Mouse (Mus musculus): ENCODE measurements around the gene Hyal2.

DNA sequence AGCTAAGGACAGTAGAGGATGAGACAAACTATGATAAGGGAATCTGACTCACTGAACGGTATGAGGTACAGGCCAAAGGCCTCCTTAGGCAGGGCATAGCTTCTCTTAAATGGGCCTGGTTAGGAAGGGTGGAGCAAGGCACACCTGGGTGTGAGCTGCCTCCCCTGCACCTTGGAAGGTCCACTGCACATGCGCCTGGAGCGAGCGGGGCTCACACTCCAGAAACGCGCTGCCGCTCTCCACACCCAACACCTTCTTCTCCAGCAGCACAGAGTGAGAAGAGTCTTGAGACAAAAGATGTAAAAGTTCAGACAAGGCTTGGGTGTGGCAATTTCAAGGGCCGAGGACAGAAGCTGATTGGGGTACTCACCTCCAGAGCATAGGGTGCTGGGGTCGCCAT, 31.7 kb downstream of the Hyal2 start:
- TF ChIP-seq CTCF (IDR thresholded peaks at IDR 0.05; ENCODE audit: low read depth) (no peak), EP300 (IDR thresholded peaks at IDR 0.05; ENCODE audit: low read depth) (no peak)
